Mouse (Mus musculus): Measurements from ENCODE around the gene H2-M9.

H2-M9 gene

GRCm38 (mm10) chr17:36642566-36642965, at the start of gene H2-M9:
TSS of gene H2-M9 (minus strand) at chr17:36642666.
- no peak for DNase-seq (ENCODE audit: extremely low read depth, low read depth, low spot score)

DNA sequence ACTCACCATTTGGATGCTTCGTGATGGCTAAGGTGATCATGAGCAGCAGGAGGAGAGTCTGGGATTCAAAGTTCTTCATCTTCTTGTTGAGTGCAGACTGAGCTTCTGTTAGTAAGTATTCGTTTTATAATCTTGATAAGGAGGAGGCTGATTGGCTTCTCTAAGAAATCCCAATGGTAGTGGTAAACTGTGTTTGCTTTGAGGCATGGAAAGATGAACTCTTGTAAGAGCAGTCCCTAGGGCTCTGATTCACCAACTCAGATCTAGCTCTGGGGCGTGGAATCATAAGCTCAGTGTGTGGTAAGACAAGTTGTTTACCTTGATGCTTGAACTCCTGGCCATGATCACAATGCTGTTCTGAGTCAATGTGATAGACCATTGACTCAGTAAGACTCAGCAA, 29.7 kb upstream of the H2-M9 start, which contains the start of gene H2-M1:
Gene H2-M1 (minus strand): TSS at position 101 of the 400 bp plus-strand sequence.
- DNase-seq (ENCODE audit: extremely low read depth, low read depth, low spot score), result no peak
